Mouse (Mus musculus): ENCODE results near the gene Ovol2. TPM values are rescaled to one million over a fixed set of nuclear protein-coding genes. Genes with fewer than 3 reads are reported as not detected.

Ovol2 gene
- polyA plus RNA-seq, 1 experiment = not detected

DNA sequence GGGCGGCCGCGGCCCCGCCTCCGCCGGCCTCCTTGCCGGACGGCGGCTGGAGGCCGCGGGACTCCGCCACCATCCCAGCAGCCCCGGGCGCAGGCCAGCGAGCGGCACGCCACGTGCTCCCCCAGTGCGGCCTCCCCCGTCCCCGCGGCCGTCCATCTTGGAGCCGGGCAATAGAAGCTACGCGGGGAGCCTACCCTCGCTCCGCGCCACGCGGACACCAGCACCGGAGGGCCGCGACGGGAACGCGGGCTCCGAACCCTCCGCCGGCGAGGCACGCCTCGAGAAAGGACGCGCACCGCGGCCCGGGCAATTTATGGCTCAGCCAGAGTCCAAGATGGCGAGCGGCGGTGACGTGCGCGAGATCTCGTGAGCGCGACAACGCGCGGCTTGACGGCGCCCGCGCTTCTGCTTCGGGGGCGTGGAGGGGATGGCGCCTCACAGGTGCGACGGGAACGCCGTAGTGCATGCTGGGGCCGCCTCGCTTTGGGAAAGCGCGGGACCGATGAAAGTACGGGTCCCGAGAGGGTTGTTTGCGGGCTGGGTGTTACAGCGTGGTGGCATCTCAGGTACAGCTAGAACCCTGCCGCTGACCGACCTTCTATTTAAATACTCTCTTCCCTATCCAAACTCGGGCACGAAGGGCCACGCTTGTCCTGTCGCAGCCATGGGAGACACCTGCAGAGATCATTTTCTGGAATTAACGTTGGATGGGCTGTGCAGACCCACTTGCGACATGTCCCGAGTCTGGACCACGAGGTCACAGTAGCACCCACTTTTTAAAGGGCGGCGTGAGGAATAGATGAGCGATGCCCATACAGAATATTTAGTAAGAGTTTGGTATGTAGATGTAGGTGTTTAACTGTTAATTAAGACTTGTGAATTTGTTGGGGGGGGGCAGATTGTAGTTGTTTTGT, 61.2 kb downstream of the Ovol2 start, which contains the start of the genes Mgme1 and Snx5:
TSS of gene Mgme1 (plus strand) at position 157 of the 914 bp plus-strand sequence.
TSS of gene Snx5 (minus strand) at position 400 of the 914 bp plus-strand sequence.
- Histone ChIP-seq H3K36me3 (replicated peaks; ENCODE audit: low read length) (peaks cover 24% of the 10 kb centered on the region), H3K4me1 (peaks cover 73% of the 10 kb centered on the region)
- TF ChIP-seq GATA1 (IDR thresholded peaks at IDR 0.05; ENCODE audit: borderline replicate concordance, low read length) (no peak), FLI1 (IDR thresholded peaks at IDR 0.05; ENCODE audit: low read length) (peak; percentile 34; the same call in 1 of the 2 replicates)

DNA sequence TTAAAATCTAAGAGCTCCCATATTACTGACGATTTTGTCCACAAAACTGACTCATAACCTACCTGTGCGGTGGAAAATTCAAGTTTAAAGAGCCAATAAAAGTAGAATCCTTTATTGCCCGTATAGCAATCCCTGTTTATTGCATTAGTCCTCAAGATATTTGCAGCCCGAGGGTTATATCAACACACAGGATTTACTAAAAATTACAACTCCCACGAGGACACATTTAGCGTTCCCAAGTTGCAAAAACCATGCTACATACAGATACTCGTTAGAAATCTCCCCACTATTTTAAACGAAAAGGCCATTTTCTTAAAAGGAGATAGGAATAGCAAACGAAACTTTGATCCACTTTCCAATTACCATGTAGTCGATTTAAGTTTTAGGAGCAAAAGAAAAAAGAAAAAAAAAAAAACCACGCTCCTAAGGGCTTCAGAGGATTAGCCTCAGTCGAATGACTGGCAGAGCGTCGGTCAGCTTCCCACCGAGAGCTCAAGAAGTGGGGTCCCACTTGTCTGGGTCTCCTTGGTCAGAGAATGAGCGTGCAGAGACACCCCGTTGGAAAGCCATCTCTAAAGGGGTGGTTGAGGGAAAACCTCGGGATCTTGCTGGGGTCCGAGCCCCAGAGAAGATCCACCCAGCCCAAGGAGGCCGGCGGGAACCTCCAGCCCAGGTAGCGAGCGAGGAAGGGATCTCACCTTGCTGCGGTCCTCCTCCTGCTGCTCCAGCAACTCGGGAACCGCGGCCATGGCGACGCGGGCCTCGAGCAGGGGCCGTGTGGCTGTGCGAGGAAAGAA, 62.1 kb downstream of the Ovol2 start:
- Histone ChIP-seq H3K4me1 (peaks cover 72% of the 10 kb centered on the region), H3K4me3 (replicated peaks) (peak overlapping the region; percentile 99), H3K27me3 (replicated peaks) (no peaks in the 10 kb centered on the region), H3K36me3 (replicated peaks; ENCODE audit: low read length) (peaks cover 22% of the 10 kb centered on the region), H3K9me3 (no peaks in the 10 kb centered on the region)
- TF ChIP-seq GATA1 (IDR thresholded peaks at IDR 0.05; ENCODE audit: borderline replicate concordance, low read length) = no peak
- TF ChIP-seq FLI1 (IDR thresholded peaks at IDR 0.05; ENCODE audit: low read length) = no peak

More for the DNA sequence above, 61.2 kb downstream of the Ovol2 start, which contains the start of the genes Mgme1 and Snx5:
- Histone ChIP-seq H3K4me3 (replicated peaks) (peak within 1 kb of the TSS; percentile 99), H3K27me3 (replicated peaks) (no peaks in the 10 kb centered on the region), H3K9me3 (no peaks in the 10 kb centered on the region)

GRCm38 (mm10) chr2:144269306-144269650, 62.7 kb downstream of the Ovol2 start:
- Histone ChIP-seq H3K27me3 (replicated peaks) (no peaks in the 10 kb centered on the region), H3K36me3 (replicated peaks; ENCODE audit: low read length) (peaks cover 26% of the 10 kb centered on the region), H3K4me3 (replicated peaks) (peak overlapping the region; percentile 99), H3K9me3 (no peaks in the 10 kb centered on the region), H3K4me1 (peaks cover 72% of the 10 kb centered on the region)
- TF ChIP-seq GATA1 (IDR thresholded peaks at IDR 0.05; ENCODE audit: borderline replicate concordance, low read length) (no peak), FLI1 (IDR thresholded peaks at IDR 0.05; ENCODE audit: low read length) (no peak)

DNA sequence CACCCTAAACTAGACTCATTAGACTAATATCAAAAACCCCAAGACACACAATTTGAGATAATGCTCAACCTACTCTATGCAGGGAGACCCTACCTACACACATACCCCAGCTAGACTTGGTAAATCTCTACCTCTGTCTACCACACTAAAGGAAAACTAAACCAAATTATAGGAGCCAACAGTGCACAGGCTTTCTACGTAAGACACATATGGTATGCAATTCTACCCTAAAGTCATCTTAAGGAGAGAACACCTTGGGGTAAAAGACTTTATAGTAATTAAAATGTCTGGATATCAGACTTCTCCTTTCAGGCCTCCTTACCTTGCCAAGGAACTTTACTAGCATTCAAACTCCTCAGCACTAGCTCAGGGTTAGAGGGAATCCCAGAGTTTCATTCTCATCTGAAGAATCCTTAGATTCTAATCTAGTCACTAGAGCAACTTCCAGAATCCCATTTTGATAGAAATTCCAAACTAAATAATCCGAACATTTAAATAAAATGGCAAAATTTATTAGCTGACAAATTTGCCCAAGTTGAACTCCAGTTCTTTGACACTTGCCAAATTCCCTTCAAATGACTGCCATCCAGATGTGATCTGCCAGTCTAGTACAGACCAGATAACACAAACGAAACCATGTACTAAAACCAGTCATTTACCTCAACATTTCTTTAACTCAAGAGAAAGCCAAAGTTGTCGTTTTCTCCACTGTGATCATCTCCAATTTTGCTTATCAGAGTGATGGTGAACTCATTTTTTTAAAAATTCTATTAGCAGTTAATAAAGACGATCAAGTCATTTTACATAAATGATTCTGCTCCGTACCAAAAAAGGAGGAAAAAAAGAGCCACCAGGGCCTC, 63.3 kb downstream of the Ovol2 start:
- peaks cover 27% of the 10 kb centered on the region for H3K36me3 ChIP-seq (replicated peaks; ENCODE audit: low read length)
- H3K4me3 ChIP-seq (replicated peaks) = peak overlapping the region; percentile 99
- TF ChIP-seq GATA1 (IDR thresholded peaks at IDR 0.05; ENCODE audit: borderline replicate concordance, low read length) (no peak), FLI1 (IDR thresholded peaks at IDR 0.05; ENCODE audit: low read length) (no peak)
- H3K4me1 ChIP-seq = peaks cover 72% of the 10 kb centered on the region
- H3K9me3 ChIP-seq = no peaks in the 10 kb centered on the region
- no peaks in the 10 kb centered on the region for H3K27me3 ChIP-seq (replicated peaks)

GRCm38 (mm10) chr2:144267731-144268015, 64.3 kb downstream of the Ovol2 start:
- H3K27me3 ChIP-seq (replicated peaks) = no peaks in the 10 kb centered on the region
- H3K36me3 ChIP-seq (replicated peaks; ENCODE audit: low read length) = peaks cover 31% of the 10 kb centered on the region
- peak overlapping the region; percentile 99 for H3K4me3 ChIP-seq (replicated peaks)
- no peaks in the 10 kb centered on the region for H3K9me3 ChIP-seq
- H3K4me1 ChIP-seq = peaks cover 72% of the 10 kb centered on the region
- TF ChIP-seq FLI1 (IDR thresholded peaks at IDR 0.05; ENCODE audit: low read length) (no peak), GATA1 (IDR thresholded peaks at IDR 0.05; ENCODE audit: borderline replicate concordance, low read length) (no peak)

GRCm38 (mm10) chr2:144267004-144267730, 64.8 kb downstream of the Ovol2 start:
- no peak for TF ChIP-seq GATA1 (IDR thresholded peaks at IDR 0.05; ENCODE audit: borderline replicate concordance, low read length)
- no peak for TF ChIP-seq FLI1 (IDR thresholded peaks at IDR 0.05; ENCODE audit: low read length)
- Histone ChIP-seq H3K9me3 (no peaks in the 10 kb centered on the region), H3K4me1 (peaks cover 72% of the 10 kb centered on the region), H3K36me3 (replicated peaks; ENCODE audit: low read length) (peaks cover 30% of the 10 kb centered on the region), H3K4me3 (replicated peaks) (peak overlapping the region; percentile 99), H3K27me3 (replicated peaks) (no peaks in the 10 kb centered on the region)

GRCm38 (mm10) chr2:144265916-144266683, 65.8 kb downstream of the Ovol2 start:
- Histone ChIP-seq H3K4me1 (peaks cover 75% of the 10 kb centered on the region), H3K4me3 (replicated peaks) (peak overlapping the region; percentile 64), H3K36me3 (replicated peaks; ENCODE audit: low read length) (peaks cover 39% of the 10 kb centered on the region), H3K27me3 (replicated peaks) (no peaks in the 10 kb centered on the region), H3K9me3 (no peaks in the 10 kb centered on the region)
- TF ChIP-seq GATA1 (IDR thresholded peaks at IDR 0.05; ENCODE audit: borderline replicate concordance, low read length) = no peak
- TF ChIP-seq FLI1 (IDR thresholded peaks at IDR 0.05; ENCODE audit: low read length) = no peak

DNA sequence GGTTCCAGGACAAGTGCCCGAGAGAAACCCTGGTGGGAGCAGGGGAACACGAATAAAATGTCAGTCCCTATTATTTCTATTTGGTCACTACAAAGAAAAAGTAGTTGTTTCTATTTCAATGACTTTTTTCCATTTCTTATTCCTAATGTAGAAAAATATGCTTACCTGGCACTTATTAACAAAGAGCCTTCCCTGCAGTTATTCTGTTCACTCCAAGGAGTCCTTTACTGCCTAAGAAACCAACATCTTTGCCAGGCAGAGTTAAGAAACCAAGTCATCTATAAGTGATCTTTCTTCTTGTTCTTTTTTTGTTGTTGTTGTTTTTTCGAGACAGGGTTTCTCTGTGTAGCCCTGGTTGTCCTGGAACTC, 66.8 kb downstream of the Ovol2 start:
- Histone ChIP-seq H3K27me3 (replicated peaks) (no peaks in the 10 kb centered on the region), H3K4me3 (replicated peaks) (no peak overlapping the region), H3K9me3 (no peaks in the 10 kb centered on the region), H3K36me3 (replicated peaks; ENCODE audit: low read length) (peaks cover 48% of the 10 kb centered on the region), H3K4me1 (peaks cover 73% of the 10 kb centered on the region)
- TF ChIP-seq FLI1 (IDR thresholded peaks at IDR 0.05; ENCODE audit: low read length) = no peak
- TF ChIP-seq GATA1 (IDR thresholded peaks at IDR 0.05; ENCODE audit: borderline replicate concordance, low read length) = no peak

Measured in megakaryocyte, embryonic 14.5 days (primary cell).